Mouse (Mus musculus) testis, postnatal 14 days (tissue): Measurements from ENCODE around the gene Dlg3.

Source experiments
- DNase-seq: peaks from one replicate; pipeline ENCODE4 v3.0.0; 2021; ENCODE audit warnings: low spot score

The Dlg3 gene

DNA sequence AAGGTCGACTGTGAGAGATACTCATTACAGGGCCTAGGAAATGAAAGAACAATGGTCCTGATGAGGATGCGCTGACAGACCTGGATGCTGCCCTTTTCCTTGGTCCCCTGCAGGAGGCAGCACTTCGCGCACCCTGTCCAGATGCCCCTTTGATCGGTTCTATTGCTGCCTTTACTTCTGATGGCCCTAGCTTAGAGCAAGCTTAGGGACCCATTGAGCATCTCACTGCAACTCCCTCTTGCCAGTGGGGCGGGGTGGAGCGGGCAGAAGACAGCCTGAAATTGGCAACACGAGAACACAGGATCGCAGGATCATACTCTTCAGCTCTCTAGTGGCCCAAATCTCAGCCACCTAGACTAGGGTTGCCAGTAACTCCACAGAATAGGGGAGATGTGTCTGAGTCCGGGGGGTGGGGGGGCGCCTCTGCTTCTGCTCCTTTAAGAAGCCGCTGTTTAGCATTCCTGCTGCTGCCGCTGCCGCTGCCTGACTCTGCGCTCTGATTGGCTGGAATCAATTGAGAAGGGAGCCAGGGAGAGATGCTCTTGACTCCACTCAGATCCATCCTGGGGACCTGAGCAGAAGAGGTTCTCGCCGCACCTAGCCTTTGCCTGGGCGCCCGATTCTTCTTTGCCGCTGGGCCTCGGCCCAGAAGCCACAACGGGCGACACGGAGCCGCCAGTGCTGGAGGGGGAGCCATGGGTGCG, at the start of gene Dlg3:
Dlg3 (plus strand) TSS at position 542 of the 704 bp plus-strand sequence.
- DNase-seq, result peak; percentile 6

DNA sequence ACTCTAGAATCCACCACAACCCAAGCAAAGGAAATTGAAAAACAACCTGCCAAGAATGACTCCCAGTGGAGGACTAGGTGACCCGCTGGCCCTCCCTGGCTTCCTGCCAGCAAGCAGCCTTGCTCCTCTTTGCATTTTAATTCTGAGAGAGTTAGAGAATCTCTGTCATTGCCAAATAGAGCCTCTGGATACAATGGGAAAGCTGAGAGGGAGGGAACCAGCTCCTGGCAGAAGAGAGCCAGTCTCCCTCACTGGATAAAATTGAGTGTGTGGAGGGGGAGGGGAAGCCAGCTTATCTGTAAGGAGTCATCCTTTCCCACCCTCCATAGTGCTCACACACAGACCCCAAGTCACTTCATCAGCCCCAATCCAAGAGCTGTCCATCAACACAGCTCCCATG, 38.6 kb upstream of the Dlg3 start:
- DNase-seq, result peak; percentile 27

DNA sequence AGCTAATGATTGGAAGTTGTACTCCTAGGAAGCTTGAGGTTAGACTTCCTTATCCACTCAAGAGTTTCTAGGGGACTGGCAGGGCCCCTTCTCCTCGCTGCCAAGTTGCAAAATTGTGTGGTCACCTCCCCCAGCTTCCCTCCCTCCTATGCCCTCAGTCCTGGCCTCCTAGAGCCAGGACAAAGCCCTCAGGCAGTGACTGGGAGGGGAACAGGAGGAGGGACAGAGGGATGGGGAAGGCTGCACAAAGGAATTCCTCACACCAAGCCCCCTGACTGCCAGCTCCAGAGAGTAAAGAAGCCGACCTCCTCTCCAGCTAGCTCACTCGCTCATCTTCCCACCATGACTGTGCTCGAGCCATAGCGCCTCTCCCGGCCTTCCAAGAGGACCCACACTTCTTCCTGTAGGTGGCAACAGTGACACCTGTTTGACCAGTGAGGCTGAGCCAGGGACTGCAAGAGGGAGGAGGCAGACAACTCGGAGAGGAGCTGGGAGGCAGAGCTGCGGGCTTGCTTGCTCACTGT, 37.8 kb upstream of the Dlg3 start, which contains the start of gene Gdpd2:
Gdpd2 (plus strand) TSS at position 209 of the 524 bp plus-strand sequence.
- peak; percentile 23 for DNase-seq

DNA sequence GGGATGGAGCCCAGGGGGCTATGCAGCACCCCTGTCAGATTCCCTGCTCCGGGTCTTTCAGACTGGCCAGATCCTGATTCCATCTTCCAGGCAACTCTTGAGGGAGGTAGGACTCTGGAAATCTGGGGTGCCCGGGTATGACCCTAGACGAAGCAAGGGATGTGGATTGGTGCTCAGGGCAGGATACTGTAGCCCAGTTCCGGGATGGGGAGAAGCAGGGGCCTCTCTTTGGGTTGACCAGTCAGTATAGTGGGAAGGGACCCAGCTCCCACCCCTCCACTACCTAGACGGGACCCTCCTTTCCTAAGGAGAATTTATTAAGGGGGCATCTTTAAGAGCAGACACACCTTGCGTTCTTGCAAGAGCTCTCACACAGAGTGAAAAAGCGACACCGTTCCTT, 37.3 kb upstream of the Dlg3 start:
- no peak for DNase-seq

DNA sequence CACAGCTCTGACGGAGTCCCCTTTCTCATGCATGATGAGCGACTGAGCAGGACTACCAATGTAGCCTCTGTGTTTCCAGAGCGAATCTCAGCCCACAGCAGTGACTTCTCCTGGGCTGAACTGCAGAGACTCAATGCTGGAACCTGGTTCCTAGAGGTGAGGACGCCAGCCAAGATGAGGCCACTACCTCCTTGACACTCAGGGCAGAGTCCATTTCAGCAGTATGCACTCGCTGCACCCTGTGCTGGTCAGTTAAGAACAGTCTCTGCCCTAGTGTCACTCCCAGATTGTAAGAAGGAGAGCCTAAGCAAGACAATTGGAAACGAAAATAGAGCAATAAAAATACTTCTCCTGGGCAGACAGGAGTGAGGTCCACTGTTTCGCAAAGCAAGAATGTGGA, 33.2 kb upstream of the Dlg3 start:
- DNase-seq, result no peak

DNA sequence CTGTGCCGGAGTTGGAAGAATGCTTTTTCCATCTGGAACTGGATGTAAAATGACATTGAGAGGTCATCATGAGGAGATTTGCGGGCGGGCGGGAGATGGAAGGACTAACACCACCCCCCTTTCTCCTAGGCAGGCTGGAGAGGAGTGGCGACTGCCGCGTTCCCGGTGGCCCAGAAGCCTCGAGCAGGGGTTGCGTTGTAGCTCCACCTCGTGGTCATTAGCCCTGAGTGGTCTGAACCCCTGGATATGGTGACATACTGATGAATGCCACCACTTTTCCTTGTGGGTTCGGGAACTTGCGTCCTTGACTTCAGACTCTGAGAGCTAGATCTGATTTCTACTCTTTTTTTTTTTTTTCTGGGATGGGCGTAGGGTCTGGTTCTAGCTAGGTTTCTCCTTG, 28.6 kb upstream of the Dlg3 start:
- no peak for DNase-seq

DNA sequence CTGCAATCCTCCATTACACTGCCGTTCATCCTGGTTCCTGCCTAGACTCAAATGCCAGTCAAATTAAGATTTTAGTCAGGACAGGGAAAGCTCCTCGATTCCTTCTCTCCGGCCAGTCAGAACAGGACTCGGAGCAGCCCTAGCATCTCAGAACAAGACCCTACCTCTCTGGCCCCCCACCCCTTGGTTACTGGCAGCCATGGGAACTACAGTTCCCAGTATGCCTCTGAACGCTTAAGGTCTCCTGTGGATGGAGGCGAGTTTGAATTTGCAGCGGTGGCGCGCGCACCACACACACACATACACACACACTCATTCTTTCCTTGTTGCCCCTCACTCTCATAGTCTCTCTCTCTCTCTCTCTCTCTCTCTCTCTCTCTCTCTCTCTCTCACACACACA, 28.1 kb upstream of the Dlg3 start:
- DNase-seq, result no peak

DNA sequence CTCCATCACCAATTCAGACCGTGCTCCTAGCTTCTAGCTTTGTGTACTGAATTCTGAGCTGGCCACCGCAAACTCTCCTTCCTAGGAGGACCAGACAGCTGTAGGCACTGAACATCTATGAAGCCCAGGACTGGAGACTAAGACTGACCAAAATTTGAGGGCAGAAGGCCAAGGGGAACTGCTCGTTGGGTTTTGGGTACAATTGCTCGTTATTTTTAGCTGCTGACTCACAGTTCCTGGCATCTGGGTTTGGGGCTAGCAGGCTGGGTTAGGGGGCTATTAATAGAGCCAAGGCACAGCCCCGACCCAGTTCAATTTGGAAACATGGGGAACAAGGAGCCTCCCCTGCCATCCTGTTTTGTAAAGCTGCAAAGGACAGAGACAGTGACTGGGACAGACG, 26.7 kb upstream of the Dlg3 start:
- DNase-seq, result no peak

DNA sequence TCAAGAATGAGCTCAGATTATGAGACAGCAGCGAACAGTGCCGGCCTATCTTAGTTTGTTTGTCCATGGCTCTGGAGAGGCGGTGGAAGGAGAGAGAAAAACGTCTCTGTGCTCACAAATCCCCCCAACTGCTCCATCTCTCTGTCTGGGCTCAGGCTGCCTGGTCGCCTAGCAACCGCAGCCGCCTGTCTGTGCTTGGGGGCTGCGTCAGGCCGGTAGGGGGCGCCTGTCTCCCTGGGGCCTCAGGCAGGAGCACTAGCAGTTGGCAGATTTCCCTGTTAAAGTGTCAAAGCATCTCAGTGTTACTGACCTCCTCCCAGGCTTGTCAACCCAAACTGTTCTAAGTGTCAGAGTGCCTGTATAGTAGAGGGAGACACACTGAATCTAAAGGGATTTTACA, 25.6 kb upstream of the Dlg3 start:
- DNase-seq, result peak; percentile 50

DNA sequence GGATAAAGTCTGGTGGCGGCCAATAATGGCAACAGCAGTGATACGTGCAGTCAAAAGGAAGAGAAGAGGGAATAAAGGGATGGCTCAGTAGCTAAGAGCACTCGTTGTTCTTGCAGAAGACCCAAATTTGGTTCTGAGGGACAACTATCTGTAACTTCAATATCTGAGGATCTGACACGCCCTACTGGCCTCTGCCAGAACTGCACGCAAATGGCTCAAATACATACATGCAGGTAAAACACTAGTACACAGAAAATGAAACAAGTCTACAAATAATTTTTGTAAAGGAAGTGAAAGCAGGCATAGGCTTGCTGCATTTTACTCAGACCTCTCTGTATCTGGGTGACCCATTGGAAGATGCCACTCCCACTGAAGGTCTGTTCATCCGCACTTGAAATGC, 1.7 kb upstream of the Dlg3 start:
- no peak for DNase-seq

DNA sequence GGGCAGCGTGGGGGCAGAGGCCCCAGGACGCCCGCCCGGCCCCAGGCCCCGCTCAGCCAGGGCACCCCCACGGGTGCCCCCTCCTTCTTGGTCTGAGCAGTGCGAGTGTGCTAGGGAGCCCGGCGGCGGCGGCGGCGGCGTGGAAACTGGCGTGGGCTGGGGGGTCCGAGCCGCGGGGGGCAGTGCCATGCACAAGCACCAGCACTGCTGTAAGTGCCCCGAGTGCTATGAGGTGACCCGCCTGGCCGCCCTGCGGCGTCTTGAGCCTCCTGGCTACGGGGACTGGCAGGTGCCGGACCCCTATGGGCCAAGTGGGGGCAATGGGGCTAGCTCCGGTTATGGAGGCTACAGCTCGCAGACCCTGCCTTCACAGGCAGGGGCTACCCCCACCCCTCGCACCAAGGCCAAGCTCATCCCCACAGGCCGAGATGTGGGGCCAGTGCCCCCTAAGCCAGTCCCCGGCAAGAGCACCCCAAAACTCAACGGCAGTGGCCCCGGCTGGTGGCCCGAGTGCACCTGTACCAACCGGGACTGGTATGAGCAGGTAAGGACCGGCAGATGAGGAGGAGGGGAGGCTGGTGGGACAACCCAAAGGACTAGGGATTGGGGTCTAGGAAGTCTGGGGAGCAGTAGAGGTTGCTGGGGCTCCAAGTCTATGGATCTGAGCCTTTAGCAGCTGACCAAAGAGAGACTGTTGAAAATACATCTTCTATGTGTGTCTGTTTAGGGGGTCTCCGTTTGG, 534 bp downstream of the Dlg3 start:
- no peak for DNase-seq

DNA sequence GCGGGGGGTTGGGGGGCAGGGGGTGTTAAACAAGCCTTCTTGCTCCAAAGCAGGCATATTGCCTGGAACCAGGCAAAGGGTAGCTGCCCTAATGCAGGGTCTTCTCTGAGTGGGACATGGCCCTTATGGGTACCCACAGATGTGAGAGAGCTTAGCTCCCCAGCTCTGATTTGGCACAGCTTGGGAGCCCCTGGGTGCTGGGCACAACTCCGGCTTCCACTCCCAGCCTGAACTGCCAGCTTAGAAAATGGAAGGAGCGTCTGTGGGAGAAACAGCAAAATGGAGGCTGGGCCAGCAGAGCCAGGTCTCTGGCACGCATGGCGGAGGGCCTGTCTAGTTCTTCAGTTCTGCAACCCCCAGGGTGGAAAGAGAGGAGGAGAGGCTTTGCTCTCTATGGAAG, 1.8 kb downstream of the Dlg3 start:
- DNase-seq, result no peak

DNA sequence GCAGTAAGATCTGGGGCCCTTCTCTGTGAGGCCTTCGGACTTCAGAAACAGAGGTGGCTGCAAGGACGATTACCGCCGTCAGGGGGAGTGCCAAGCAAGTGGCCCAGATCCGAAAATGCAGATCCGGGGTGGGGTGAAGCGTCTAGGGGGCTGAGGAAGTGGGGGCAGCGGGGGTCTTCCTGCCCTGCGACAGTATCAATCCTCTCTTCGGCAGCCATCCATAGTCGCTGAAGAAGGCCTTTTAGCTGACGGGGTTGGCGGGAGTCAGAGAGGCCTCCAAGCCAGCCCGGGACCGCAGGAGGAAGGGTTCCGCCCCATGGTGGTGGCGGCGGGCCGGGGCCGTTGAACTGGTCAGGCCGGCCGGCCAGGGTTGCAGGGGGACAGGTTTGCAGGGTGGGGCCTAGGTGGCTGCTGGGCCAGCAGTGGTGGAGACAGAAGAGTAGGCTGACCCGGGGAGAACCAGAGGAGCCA, 6.9 kb downstream of the Dlg3 start:
- peak; percentile 44 for DNase-seq

DNA sequence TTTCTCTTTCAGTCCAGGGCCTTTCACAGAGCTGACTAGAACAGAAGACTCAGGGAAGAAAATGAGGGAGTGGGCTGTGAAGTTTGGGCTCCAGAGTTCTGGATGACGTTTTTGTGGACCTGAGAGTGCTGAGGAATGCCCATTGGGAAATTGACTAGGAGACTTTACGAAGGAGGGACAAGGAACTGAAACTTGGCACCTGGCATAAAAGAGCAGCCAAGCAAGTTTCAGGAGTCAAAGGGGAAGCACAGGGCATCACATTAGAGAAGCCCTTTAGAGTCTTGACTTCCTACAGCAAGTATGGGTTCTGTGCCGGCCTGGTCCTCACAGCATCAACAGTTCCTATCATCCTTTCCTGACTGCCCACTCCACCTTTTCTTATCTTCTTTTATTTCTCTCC, 7.9 kb downstream of the Dlg3 start:
- no peak for DNase-seq

DNA sequence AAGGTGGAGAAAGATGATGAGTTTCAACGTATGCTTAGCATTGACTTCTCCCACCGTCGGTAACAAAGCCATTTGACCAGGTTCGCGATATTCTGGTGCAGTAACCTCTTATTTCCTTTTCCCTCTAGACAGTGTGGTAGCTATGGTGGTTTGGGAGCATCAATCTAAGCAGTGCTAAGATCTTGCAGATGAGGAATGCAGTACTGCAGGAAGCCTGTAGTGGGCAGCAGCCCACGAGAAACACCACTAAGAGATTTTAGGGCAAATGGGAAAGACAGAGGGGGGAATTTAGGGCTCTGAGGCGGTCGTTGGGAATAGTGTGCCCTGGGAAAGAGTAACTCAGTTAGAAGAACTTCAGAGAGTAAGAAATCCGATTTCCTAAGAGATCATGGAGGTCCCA, 9.0 kb downstream of the Dlg3 start:
- no peak for DNase-seq

DNA sequence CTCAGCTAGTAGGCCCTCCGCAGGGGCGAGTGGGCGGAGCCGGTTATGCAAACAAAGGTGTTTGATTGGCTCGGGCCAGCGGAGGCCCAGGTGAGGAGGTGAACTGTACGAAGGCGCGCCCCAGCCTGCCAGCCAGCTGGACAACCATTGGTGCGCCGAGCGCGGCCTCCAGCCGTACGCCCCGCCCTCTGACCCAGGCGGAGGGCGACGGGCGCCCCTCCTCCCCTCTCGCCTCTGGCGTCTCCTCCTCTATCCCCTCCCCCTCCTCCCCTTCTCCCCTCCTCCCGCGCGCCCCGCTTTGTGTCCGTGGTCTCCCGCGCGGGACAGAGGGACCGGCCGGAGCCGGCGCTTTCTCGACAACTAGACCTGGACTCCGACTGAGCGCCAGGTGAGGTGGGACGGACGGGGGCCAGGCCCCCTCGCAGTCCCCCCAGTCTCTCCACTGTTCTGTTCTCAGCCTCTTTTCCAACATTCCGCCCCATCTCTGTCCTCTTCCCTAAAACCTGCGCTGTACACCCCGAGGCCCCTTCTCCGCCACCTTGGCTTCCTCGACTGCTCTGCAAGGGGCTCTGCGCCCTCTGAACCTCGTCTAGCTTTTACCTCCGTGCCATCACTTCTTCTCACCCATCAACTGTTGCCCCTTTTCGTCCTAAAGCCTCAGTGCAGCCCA, 9.6 kb downstream of the Dlg3 start:
- peak; percentile 84 for DNase-seq

DNA sequence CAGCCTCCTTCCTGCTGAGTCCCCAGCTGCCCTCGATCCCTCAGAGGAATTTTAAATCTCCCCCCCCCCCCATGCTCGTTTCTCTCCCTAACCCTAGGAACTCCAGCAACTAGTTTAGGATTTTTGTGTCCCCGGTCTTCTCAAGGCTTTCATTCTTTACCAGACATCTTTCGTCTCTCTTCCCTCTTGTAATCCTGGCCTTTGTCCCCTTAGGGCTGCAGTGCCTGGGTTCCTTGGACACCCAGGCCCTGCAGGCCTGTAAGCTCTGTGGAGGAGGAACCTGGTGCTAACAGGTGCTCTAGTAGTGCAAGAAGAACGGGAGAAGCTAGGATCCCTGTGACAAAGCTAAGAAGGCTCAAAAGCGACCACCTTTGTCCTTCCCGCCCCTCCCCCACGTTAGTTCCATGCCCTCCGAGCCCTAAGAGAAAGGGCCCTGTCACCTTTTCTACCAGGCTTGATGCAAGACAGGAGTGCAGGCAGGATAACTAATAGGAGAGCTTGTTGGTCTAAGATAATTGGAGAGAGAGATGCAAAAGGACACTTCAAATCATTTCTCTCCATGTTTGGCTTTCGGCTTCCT, 10.2 kb downstream of the Dlg3 start:
- no peak for DNase-seq

DNA sequence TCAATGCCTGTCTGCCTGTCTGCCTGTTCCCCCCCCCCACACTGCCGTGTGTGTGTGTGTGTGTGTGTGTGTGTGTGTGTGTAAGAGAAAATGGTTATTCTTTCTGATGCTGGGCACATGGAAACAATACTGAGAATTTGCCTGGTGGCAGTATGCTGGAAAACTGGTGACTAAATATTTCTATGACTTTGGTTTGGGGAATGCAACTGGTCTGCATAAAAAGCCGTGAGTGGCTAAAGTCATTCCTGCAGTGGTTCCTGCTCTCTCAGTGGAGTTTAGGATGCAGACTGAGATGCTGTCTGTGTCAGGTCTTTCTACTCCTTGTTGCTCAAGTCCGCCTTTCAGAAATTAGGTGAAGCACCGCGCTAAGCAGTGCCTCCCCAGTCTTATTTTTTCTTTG, 10.9 kb downstream of the Dlg3 start:
- no peak for DNase-seq

DNA sequence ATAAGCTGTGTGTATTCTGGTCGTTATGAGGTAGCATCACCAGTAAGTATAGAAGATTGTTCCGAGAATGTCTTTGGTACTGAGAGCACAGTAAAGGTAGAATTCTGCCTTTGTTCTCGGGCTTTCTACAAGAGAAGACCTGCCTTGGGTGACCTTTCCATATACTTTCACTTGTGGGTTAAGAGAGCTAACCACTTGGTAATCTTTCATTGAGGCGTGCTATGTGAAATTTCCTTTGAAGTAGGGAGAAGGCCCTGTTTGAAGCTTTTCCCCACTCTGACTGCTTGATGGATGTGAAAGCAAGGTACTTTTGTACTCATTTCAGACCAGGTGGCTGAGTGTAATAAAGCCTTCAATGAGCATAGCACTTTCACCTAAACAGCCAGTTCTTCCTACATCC, 21.8 kb downstream of the Dlg3 start:
- no peak for DNase-seq

DNA sequence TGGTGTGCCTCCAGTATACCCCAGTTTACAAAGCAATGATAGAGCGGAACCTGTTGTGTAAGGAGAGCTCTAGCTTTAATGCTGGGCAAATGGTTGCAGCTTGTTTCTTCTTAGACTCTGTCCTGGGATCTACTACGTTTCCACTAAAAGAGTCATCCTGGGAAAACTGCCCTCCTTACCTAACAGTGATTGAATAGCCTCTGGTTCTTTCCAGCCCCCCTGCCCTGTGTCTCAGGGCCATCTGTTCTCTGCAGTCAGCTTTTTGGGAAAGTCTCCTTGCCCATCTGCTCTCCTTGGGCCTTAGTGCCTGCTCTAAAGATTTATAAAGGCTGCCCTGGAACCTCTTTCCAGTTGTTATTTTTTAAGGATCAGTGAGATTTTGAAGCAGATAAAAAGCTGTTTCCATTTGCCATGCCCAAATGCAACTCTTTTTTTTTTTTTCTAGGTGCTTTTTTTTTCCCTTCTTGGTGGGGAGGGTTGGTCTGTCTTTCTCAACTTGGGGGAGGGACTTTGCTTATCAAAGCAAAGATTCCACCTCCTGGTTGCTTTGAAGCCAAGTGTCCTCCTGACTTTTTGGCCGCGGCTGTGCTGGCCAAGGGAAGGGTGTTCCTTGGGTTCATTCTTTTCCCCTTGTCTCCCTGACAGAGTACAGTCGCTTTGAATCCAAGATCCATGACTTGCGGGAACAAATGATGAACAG, 28.7 kb downstream of the Dlg3 start:
- no peak for DNase-seq

DNA sequence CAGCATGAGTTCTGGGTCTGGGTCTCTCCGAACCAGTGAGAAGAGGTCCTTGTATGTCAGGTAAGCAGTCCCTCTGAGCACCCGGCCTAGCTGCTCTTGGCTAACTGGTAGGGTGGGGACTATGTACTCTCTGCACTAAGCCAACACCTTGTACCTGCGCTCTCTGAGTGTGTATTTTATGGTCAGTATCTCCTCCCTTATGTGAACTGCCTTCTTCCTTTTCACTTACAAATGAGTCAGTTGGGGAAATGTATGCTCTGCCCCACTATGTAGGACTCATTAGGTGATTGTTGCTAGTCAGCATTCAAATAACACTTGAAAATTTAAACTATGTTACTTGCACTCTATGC, 29.2 kb downstream of the Dlg3 start:
- DNase-seq, result no peak

DNA sequence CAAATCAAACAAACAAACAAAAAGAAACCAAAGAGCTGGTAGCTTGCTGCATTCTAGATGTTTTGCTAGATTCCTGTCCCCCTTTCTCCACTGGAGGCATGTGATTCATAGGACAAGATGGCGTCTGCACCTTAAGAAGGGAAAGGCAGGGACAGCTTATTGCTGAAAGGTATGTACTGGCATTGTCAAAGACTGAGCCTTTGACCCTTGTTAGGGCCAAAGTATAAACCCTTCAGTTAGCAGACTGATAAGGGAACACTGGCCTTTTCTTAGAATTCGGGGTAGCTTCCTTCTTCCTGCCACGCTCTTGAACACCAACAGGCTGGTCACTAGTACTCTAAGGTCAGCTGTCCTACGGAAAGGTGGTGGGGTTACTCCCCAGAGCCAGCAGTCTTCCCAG, 29.8 kb downstream of the Dlg3 start:
- peak; percentile 7 for DNase-seq
